Mouse (Mus musculus) thymus, adult 2 months (tissue): Measurements from ENCODE around the gene Adgrv1.

Experiments used
- CTCF ChIP-seq: fragments of 200-500 bp; IDR thresholded peaks from 2 replicates; pipeline ENCODE4 v1.5.1; 2012; ENCODE audit warnings: mild to moderate bottlenecking, control low read depth, low read length, moderate library complexity, borderline replicate concordance; ENCODE audit not compliant: control insufficient read depth, poor library complexity, insufficient read depth; ENCODE audit errors: extremely low read depth
- POLR2A ChIP-seq: fragments of 200-500 bp; IDR thresholded peaks from 2 replicates; pipeline ENCODE4 v1.6.1; 2012; ENCODE audit warnings: mild to moderate bottlenecking, low read length, control low read depth, moderate library complexity; ENCODE audit not compliant: control insufficient read depth, poor library complexity, insufficient read depth; ENCODE audit errors: extremely low read depth

- TF ChIP-seq CTCF (no peak), POLR2A (no peak)
Observed at GRCm38 (mm10) chr13:81122238-81122637, 510.7 kb downstream of the Adgrv1 start.
